Mouse (Mus musculus) skeletal muscle tissue, adult 2 months (tissue): Measurements from ENCODE around the gene Zdhhc21.

ENCODE experiments used
- DNase-seq: peaks from one replicate; pipeline ENCODE4 v3.0.0-alpha.2; 2012; ENCODE audit warnings: low read depth, low spot score

The Zdhhc21 gene

GRCm38 (mm10) chr4:82859131-82860125 lies at the start of gene Zdhhc21:
TSS of gene Zdhhc21 (minus strand) at chr4:82859958.
- peak; percentile 39 for DNase-seq

GRCm38 (mm10) chr4:82895227-82895626 lies 35.5 kb upstream of the Zdhhc21 start:
- DNase-seq: no peak

GRCm38 (mm10) chr4:82892247-82892646 lies 32.5 kb upstream of the Zdhhc21 start:
- no peak for DNase-seq

- DNase-seq: no peak
Measured at GRCm38 (mm10) chr4:82891566-82891965, 31.8 kb upstream of the Zdhhc21 start.

- DNase-seq: no peak
Measured at GRCm38 (mm10) chr4:82891049-82891448, 31.3 kb upstream of the Zdhhc21 start.

GRCm38 (mm10) chr4:82890585-82890984 lies 30.8 kb upstream of the Zdhhc21 start:
- DNase-seq: no peak

- DNase-seq: no peak
Measured at GRCm38 (mm10) chr4:82886148-82886547, 26.4 kb upstream of the Zdhhc21 start.

- DNase-seq: no peak
Measured at GRCm38 (mm10) chr4:82885535-82885913, 25.8 kb upstream of the Zdhhc21 start.

- DNase-seq: peak; percentile 23
Measured at GRCm38 (mm10) chr4:82884636-82885534, 25.1 kb upstream of the Zdhhc21 start, which contains the start of gene Cer1. TSS of gene Cer1 (minus strand) at chr4:82885148.

GRCm38 (mm10) chr4:82882500-82882899 lies 22.7 kb upstream of the Zdhhc21 start:
- no peak for DNase-seq

GRCm38 (mm10) chr4:82881366-82881765 lies 21.6 kb upstream of the Zdhhc21 start:
- DNase-seq: no peak

GRCm38 (mm10) chr4:82880243-82880642 lies 20.5 kb upstream of the Zdhhc21 start:
- no peak for DNase-seq

GRCm38 (mm10) chr4:82879152-82879551 lies 19.4 kb upstream of the Zdhhc21 start:
- no peak for DNase-seq

GRCm38 (mm10) chr4:82876656-82877055 lies 16.9 kb upstream of the Zdhhc21 start:
- DNase-seq: no peak

- DNase-seq: no peak
Measured at GRCm38 (mm10) chr4:82875532-82875931, 15.8 kb upstream of the Zdhhc21 start.

- no peak for DNase-seq
Measured at GRCm38 (mm10) chr4:82874791-82875190, 15.0 kb upstream of the Zdhhc21 start.

GRCm38 (mm10) chr4:82872548-82872947 lies 12.8 kb upstream of the Zdhhc21 start:
- no peak for DNase-seq

- DNase-seq: no peak
Measured at GRCm38 (mm10) chr4:82872121-82872520, 12.4 kb upstream of the Zdhhc21 start.

- DNase-seq: no peak
Measured at GRCm38 (mm10) chr4:82870931-82871330, 11.2 kb upstream of the Zdhhc21 start.

GRCm38 (mm10) chr4:82867731-82868445 lies 8.1 kb upstream of the Zdhhc21 start:
- DNase-seq: no peak

- DNase-seq: peak; percentile 10
Measured at GRCm38 (mm10) chr4:82867111-82867510, 7.4 kb upstream of the Zdhhc21 start.
